20 mouse cellular contexts compared by ENCODE assay signal in the genomic region with DNA sequence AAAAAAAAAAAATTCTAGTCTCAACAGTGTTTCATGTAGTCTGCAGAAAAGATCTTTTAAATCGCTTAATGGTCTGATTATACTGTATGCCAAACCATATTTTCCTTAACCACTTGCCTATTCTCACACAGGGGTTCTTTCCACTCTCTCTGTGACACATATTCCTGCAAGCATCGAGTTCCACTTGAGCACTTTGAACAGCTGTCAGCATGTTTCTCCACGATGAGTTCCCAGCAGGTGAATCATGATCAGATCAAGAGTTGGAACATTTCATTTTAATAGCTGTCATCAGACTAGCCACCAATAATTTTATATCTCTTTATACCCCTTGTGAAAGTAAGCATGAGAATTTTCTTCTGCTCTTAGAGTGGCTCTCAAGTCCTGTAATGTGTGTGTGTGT.
"Had no signal": no experiment of that assay in that cellular context is flagged by ENCODE, and none has a peak within 500 bp of the region (broad histone marks: within the 10 kb centered on the region; RNA-seq: fewer than 3 reads in every experiment).

No protein-coding gene starts in this region.

- H3K4me3 ChIP-seq: liver, embryonic 15.5 days; lung, embryonic 15.5 days; megakaryocyte, embryonic 14.5 days; midbrain, embryonic 13.5 days; midbrain, embryonic 15.5 days; neural tube, embryonic 13.5 days; neural tube, embryonic 15.5 days had no signal

- H3K4me1 ChIP-seq: liver, embryonic 15.5 days; megakaryocyte, embryonic 14.5 days; midbrain, embryonic 13.5 days; midbrain, embryonic 15.5 days; neural tube, embryonic 15.5 days had no signal

- DNase-seq: liver, postnatal 0 days; lung, adult 2 months; lung, postnatal 14 days; lung, postnatal 36 days; retina, postnatal 1 day; right cerebral cortex, adult 18-20 months; right cerebral cortex, postnatal 25 days; right cerebral cortex, postnatal 4 days; spleen, adult 18-20 months; thymus, adult 18-20 months; thymus, postnatal 25 days; thymus, postnatal 4 days had no signal

- H3K27ac ChIP-seq: liver, embryonic 15.5 days; lung, embryonic 15.5 days; macrophage; midbrain, embryonic 13.5 days; midbrain, embryonic 15.5 days; neural tube, embryonic 13.5 days; neural tube, embryonic 15.5 days had no signal

- H3K36me3 ChIP-seq: liver, embryonic 15.5 days; lung, embryonic 15.5 days; midbrain, embryonic 13.5 days; midbrain, embryonic 15.5 days; neural tube, embryonic 13.5 days; neural tube, embryonic 15.5 days had no signal

- H3K27me3 ChIP-seq: liver, embryonic 15.5 days; lung, embryonic 15.5 days; megakaryocyte, embryonic 14.5 days; midbrain, embryonic 13.5 days; midbrain, embryonic 15.5 days; neural tube, embryonic 13.5 days; neural tube, embryonic 15.5 days had no signal

- H3K9me3 ChIP-seq: liver, embryonic 15.5 days; lung, embryonic 15.5 days; megakaryocyte, embryonic 14.5 days; midbrain, embryonic 13.5 days; midbrain, embryonic 15.5 days; neural tube, embryonic 13.5 days; neural tube, embryonic 15.5 days had no signal
